Mouse (Mus musculus) cerebellum, postnatal 36 days (tissue): ENCODE measurements around the gene Zmynd8.

ENCODE experiments used
- DNase-seq, 2 experiments: peaks; one replicate each; pipeline ENCODE4 v3.0.0; 2021 to 2022; ENCODE audit warnings: mixed read lengths in 2 of 2

The Zmynd8 gene

GRCm38 (mm10) chr2:165896171-165896570 is 2.6 kb downstream of the Zmynd8 start:
- DNase-seq = no peak

DNA sequence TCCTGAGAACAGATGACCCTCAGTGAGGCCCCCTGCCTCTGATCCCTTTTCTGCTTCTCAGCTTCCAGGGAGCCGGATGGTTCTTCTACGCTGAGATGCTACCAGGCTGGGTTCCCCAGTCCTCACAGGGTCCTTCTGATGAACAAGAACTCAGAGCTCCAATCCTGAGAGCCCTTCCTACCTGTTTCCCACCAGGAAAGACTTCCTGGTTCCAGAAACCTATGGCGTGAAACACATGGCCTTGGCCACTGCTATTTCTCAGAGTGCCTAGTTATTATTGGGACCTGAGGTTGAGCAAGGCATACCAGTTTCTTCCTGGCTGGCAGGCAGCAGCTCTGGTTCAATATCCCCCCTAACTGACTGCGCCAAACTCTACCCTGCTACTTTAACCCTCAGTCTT is 3.1 kb downstream of the Zmynd8 start:
- peak in 1 of 2 experiments; percentile 34 for DNase-seq

DNA sequence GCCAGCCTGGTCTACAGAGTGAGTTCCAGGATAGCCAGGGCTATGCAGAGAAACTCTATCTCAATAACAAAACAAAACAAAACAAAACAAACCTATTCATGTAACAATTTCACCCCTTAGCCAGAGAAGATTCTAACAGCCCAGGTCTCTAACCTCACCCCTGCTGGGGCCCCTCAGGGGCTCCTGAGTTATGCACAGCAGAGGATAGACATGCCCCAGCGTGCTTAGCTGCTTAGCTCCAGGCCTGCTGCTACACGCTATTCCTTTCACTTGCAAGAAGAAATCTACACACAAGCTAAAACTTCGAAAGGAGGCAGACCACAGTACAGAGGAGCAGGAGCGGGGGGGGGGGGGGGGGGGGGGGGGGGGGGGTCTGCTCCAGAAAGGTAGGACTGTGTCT is 4.3 kb downstream of the Zmynd8 start:
- no peak for DNase-seq

GRCm38 (mm10) chr2:165893232-165893631 is 5.6 kb downstream of the Zmynd8 start:
- DNase-seq = no peak

DNA sequence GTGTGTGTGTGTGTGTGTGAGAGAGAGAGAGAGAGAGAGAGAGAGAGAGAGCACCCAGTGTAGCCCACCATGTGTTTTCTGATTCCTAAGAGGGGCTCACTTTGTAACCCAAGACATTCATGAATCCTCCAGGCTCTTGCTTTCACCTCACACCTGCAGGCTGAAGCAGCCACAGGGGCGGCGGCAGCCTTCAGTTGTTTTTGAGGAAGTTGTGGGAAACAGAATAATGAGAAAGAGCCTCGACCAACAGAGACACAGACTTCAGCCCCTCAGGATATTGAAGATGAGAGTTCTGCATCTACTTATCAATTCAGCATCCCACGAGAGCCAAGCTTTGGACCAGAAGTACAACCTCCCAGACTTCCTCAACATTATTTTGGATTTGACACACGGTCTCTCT is 6.2 kb downstream of the Zmynd8 start:
- no peak for DNase-seq

DNA sequence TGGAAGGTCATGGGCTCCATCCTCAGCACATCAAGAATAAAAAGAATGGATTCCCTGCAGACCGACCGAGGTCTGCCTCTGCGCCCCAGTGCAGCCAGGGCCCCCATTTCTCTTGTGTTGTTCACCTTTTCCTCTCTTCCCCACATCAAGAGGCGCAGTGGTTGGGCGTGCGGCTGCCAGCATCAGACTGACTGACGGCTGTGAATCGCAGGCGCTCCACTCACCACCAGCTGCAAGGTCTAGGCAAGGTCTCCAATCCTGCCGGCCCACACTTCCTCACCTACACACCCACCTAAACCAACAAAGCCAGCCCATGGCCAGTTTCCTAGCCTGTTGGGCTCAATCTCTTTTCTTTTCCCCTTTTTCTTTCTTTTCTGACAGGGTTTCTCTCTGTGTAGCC is 8.4 kb downstream of the Zmynd8 start:
- DNase-seq = no peak

DNA sequence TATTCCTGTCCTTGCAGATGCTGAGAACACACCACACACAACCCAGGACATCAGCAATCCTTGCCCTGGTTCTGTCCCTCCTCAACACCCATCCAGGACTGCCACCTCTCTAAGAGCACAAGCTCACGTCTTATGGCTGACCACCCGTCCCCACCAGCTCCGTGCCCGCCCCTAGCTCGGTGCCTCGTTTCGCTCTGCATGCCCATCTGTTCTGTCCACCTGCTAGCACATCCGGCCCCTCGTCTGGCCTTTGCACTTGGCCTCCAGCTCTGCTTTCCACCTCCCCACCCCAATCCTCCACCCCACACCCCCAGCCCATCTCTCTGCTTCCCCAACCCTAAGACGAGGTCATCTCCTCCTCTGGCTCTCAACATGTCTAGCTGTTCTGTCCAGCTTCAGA is 8.9 kb downstream of the Zmynd8 start:
- DNase-seq = peak; percentile 30 to 42

DNA sequence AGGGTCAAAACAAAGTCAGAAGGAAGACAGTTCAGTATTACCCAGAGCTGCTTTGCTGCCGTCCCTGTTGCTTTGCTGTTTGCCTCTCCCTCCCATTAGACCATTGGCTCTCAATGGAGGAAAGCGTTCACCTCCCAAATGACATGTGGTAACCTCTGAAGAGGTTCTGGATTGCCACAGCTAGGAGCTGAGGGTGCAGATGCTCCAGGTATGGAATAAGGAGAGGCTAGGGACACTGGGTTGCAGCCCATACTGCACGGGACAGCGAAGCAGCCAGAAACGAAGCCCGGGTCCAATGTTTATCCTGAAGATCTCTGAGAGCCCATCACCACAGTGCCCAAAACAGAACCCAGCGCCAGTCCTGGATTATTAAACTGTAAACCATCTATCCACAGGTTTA is 9.6 kb downstream of the Zmynd8 start:
- no peak for DNase-seq

- DNase-seq = peak in 1 of 2 experiments; percentile 36
Measured at GRCm38 (mm10) chr2:165888813-165889221, 10.0 kb downstream of the Zmynd8 start.

- peak; percentile 63 to 69 for DNase-seq
Measured at GRCm38 (mm10) chr2:165888396-165888795, 10.4 kb downstream of the Zmynd8 start.

DNA sequence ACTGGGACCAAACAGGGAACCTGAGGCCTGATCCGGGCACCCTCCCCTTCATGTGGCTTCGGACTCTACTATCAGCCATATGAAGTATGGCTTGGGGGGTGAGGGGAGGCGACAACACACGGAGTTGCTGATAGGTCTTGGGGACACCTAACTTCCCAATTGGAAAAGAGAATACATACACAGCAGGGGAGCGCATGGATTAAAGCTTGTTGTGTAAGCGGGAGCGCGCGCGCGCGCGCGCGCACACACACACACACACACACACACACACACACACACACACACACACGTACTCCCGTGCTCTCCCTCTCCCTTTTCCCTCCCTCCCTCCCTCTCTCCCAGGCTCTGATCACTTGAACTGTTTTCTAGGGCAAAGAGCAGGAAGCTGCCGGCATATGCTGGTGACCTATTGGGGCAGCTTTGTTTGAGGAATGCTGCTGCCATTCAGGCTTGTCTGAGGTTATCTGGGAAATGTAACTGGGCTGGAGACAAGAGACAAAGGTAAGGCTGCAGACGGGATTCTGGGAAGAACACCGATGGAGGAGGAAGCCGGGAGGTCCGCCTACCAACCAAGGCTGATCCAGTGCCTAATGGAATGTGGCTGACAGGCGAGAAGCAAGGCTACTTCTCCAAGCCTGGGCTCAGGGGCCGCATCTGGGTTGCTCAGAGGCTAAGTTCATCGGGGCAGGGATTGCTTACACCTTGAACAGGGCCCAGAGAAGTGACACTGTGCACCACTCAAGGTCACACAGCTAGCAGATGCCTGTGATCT is 11.8 kb downstream of the Zmynd8 start:
- peak; percentile 21 to 50 for DNase-seq

DNA sequence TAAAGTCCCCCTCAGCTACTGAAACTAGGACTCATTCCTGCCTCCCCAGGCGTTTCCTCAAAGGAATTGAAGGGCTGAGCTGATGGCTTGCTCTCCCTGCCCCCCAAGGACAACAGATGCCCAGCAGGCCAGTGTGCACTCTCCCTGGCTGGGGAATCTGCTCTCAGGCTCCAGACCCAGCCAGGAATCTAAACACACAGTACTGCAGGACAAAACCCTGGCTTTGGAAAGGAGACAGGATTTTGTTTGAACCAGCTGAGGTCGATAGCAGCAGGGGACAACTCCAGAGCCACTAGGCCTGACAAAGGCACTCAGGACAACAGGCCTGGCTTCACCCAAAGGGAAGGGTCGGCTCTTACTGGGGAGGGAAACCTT is 12.3 kb downstream of the Zmynd8 start:
- DNase-seq = peak; percentile 55 to 60

DNA sequence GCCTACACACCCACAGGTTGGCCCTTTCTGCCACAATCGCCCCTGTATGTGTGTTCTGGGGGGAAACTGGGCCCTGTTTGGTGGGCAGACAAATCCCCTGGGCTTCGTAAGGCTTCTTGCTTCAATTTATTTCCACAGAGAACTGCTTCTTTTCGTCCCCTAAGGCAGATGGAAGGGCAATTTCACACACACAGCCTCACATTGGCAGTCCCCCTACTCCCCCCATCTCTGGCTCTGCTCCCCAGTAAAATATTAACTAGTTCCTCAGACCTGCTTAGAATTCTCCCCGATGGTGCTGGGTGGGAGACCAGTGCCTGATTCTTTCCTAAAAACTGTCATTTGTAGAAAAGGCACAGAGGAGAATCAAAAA is 12.9 kb downstream of the Zmynd8 start:
- DNase-seq = no peak

GRCm38 (mm10) chr2:165885225-165885950 is 13.4 kb downstream of the Zmynd8 start:
- DNase-seq = peak; percentile 27 to 52

DNA sequence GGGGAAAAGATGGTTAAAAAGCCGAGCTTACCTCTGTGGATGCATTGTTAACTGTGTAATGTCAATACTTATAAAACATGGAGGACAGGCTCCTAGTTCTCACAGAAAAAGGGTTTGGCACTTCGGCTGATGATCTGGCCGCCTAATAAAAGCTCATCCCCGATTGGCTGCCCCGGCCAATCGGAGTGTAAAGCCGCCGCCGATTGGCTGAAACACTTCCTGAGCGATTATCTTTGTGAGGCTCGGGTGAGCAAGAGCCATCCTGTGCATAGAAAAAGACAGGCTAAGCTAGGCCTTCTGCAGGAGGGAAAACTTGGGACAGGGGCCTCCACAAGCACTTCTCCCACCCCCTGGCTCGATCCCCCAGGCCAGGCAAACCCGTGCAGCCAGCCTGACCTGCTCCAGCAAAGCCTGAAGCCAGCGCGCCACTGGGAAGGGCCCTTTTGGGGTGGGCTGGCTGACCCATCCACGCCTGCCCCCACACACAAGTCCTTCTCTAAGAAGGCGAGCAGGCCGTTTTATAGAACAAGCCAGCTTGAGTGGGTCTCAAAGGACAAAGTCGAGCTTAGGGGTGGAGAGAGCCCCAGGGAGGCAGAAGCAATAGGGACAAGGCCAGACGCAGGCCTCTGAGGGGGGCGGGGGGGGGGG is 14.1 kb downstream of the Zmynd8 start:
- DNase-seq = peak; percentile 94 to 100

GRCm38 (mm10) chr2:165883846-165884576 is 14.8 kb downstream of the Zmynd8 start:
- DNase-seq = peak; percentile 39 to 54

DNA sequence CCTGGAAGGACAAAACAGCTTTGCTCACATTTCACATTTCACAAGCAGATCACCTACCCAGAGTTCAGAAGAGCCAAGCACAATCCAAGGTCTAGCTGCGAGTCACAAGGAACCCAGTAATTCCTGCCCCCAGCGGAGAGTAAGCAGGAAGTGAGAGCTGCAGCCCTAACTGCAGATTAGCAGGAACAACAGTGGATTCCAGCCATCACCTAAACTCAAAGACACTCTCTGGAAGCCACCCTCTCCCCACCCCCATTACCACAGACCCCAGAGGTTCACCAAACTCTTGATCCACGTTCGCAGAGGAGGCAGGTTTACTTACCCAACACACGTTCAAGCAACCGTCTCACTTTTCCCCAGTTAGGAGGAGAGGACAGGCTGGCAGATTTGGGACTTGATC is 15.8 kb downstream of the Zmynd8 start:
- peak in 1 of 2 experiments; percentile 18 for DNase-seq

DNA sequence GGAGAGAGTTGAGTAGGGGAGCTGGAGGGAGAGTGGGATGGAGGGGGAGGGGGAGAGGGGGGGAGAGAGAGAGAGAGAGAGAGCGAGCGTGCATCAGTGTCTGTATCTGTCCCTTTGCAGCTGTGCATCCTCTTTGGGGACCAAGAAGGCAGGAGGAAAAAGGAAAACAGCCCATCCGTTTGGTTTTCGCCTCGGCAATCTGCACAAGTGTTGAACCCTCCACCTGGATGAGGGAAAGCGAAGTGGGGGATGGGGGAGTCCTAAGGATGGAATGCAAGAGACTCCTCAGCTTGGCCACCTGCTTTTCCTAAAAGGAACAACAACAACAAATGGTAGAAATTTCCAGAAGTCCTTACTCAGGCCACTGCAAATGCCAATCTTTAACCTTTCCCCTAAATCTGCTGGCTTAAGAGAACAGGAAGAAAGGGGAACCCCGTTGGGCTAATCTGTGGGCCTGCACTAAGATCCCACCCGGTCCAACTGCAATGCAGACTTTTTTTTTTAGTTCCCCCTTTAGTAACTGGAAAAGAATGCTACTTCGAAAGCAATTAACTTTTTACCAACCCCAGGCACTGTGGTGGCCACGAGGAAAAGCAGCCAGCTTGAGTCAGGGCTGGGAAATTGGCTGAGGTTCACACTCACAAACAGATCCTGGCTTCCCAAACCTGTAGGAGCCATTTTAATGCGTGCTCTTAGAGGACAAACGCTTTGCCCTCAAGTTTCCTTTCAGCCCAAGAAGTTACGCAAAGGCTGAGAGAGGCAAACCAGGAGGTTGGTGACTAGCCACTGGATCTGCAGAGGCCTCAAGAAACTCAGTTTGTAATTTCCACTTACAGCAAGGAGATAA is 17.0 kb downstream of the Zmynd8 start:
- peak; percentile 28 to 46 for DNase-seq

GRCm38 (mm10) chr2:165881220-165881584 is 17.6 kb downstream of the Zmynd8 start:
- peak in 1 of 2 experiments; percentile 12 for DNase-seq

DNA sequence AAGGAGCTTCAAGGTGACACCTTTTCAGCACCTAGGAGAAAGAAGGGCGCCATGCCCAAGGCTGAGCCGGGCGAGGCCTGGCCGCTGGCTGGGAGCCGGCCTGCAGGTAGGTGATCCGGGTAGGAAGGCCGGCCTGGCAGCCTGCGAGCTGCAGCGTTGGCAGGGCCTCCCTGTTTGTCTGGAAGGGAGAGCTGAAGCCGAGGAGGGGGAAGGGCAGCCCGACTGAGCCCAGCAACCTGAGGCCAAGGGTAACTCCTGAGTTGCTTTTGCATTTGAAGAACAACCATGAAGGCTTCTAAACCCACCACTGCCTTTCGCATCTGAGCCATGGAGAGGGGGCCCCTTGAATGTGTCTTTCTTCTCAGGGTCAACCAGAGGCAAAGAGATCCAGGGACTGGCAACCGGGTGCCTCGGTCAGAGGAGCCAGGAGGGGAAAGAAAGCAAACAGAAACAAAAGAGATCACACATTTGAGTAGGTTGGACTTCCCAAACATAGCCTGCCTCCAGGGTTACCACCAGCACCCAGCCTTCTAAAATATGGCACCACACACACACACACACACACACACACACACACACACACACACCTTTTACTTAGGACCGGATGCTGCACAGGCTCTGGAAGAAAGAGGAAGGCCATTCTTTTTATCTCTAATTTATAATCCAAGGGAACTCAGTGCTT is 18.2 kb downstream of the Zmynd8 start:
- DNase-seq = peak; percentile 93 to 96

GRCm38 (mm10) chr2:165879403-165880178 is 19.2 kb downstream of the Zmynd8 start:
- DNase-seq = peak; percentile 43 to 67
